Mouse (Mus musculus): ENCODE results near the gene Erfe.

DNA sequence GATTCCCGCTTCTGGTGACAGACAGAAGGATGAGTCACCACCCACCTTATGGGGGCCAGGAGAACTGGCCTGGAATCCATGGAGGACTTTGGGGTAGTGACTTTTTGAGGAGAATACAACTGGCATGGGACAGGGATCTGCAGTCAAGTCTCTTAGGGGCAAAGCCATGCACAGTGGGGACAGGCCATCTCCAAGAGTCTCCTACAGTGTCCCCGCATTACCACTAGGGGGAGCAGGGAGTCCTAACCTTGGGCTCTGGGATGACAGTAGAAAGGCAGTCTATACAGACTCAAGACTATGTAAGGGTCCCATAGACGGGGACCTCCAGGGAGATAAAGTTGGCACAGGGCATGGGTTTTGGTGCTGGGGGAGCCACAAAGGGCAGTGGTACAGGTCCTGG lies 19.3 kb upstream of the Erfe start:
- TF ChIP-seq POLR2A (IDR thresholded peaks at IDR 0.05; ENCODE audit: insufficient read depth, low read depth, low read length) (no peak), CTCF (IDR thresholded peaks at IDR 0.05; ENCODE audit: insufficient read depth, low read depth, low read length) (peak; percentile 42)

Measured in olfactory bulb, adult 2 months (tissue).